Mouse (Mus musculus) left cerebral cortex, adult 11 months (tissue): ENCODE measurements around the gene Pigx.

Source experiments
- DNase-seq: peaks from one replicate; pipeline ENCODE4 v3.0.0; 2022; ENCODE audit warnings: low spot score

Gene Pigx

GRCm38 (mm10) chr16:32099638-32100150 is at the start of gene Pigx, which contains the start of gene Cep19:
Gene Pigx, minus strand, starts transcription at chr16:32099740.
Gene Cep19, plus strand, starts transcription at chr16:32099800.
- peak; percentile 85 for DNase-seq

DNA sequence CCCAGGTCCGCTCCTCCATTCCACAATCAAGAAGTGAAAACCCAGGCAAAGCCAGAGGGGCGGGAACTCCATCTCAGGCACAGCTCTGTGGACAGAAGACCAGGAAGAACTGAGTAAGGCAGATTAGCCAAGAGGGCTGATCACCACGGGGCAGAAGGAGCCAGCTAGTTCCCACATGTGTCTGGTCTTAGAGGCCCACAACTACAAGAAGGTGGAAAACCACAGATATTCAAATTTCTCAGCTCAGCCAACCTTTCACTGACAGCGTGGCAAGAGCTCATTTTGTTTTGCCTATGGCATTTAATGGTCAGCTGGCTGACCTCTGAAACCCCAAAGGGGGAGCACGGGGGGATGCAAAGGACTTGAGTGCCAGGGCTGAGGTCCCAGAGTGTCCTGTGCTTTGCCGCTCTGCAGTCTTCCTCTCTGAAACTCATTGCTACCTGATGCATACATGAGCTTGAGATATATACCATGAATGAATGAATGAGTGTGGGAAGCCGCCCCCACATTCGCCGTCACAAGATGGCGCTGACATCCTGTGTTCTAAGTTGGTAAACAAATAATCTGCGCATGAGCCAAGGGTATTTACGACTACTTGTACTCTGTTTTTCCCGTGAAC is 48.2 kb upstream of the Pigx start:
- DNase-seq, result no peak

GRCm38 (mm10) chr16:32144592-32144991 is 45.1 kb upstream of the Pigx start:
- DNase-seq, result no peak

GRCm38 (mm10) chr16:32143766-32144165 is 44.2 kb upstream of the Pigx start:
- DNase-seq, result no peak

DNA sequence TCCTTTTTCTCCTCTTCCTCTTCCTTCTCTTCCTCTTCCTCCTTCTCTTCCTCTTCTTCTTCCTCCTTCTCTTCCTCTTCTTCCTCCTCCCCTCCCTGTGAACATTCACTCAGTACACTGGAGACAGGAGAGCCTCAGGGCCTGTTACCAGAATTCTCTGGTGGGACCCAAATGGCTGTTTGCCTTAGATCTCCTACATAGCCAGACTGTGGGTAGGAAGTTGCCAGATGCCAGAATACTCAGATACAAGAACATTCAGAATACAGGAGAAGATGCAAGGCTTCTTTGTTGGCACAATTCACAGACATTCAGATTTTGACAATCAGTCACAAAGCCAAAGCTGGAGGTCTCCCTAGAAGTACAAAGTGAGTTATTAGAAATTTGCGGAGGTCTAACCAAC is 39.4 kb upstream of the Pigx start:
- no peak for DNase-seq

- DNase-seq, result no peak
These were observed 36.4 kb upstream of the Pigx start for GRCm38 (mm10) chr16:32135842-32136357.

- DNase-seq, result no peak
These were observed 33.6 kb upstream of the Pigx start for GRCm38 (mm10) chr16:32133148-32133547.

DNA sequence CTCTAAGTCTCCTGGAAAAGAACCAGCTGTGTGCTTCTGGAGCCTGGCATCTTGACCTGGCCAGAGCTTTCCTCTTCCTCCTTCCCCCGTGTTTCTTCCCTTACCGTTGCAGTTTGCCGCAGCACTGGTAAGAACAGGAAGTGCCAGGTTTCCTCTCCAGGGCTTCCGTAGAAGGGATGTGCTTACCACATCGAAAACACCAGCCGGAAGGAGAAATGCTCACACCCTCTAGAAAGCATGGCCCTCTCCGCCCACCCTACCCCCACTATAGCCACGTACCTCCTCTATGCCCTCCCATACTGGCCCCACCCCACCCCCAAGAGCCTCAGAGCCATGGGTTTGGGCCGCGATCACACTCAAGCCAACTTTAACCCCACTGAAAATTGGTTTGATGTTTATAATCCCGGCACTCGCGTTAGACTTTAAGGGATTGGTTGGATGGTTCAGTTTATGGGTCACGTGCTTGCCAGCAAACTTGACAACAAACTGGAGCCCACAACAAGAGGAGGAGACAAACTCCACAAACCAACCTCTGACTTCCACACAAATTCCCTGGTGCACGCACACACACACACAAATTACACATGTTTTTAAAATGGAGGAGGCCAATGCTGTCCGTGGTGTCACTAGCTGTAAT is 30.8 kb upstream of the Pigx start:
- no peak for DNase-seq

DNA sequence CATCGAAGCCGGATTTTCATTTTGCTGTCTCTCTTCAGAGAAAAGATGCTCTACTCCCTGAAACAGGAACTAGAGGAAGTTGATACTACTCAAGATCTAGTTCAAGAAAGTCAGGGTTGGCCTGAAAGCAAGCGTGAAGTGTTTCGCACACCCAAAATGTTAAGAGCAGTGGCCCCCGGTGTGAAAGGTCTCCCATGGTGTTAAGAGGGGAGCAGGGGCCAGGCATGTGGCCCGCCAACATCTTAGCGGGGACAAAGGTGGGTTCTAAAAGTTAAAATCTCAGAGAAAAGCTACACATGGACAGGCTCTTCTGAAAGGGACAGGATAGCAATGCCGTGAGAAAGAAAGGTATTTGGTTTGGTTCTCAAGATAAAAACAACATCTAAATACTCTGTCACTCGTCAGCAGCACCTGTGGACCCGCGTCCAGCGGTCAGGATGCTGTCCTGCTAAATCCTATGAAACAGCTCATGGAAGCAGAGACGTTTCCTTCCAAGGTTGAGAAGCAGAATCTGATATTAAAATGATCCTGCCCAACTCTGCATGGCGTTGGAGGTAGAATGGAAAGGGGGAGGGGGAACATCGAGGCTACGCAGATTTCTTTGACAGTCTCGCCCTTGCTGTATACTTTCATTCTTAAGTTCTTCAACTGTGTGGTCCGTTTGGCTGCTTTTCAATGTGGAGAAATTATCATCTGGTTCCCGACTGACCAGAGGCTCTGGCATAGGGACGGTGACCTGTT is 30.1 kb upstream of the Pigx start:
- no peak for DNase-seq

GRCm38 (mm10) chr16:32127046-32127445 is 27.5 kb upstream of the Pigx start:
- no peak for DNase-seq

GRCm38 (mm10) chr16:32125364-32125763 is 25.8 kb upstream of the Pigx start:
- DNase-seq, result no peak

DNA sequence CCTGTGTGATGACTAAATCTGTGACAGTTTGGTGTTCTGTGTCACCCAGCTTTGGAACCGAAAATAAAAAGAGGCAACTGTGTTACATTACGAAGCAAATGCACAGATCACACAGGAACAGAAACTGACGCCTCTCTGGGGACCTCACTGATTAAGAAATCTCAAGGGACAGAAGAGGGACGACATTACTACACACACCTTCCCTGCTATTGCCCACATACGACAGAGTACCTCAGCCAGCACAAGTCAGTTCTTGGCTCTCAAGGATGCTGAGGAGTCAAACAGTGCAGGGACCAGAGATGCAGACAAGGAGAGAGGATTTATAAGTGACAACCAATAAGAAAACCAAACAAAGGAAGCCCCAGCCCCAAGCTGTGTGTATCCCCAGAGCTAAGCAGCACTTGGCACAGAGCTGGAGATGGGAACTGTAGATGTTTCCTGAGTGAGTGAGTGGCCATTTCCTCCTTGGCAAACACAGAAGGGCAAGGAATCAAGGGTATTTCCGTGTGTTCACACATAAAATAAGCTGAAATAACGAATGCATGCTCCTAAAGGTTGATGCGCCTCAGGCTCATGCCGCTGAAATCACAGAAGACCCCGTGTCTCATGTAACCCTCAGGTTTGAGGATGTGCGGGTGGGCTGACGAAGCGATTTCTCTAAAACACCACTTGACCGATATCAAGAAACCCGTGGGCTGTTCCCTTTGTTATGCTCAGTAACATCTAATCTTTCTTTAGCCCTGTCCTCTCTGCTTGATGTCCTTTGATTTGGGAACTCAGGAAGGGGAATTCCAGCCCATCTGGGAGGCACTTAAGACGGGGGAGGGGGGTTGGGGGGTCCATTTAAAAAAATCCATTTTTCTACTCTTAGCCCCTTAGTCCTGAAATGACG is 25.1 kb upstream of the Pigx start:
- DNase-seq, result no peak

GRCm38 (mm10) chr16:32124020-32124419 is 24.5 kb upstream of the Pigx start:
- DNase-seq, result no peak

GRCm38 (mm10) chr16:32120454-32120853 is 20.9 kb upstream of the Pigx start:
- no peak for DNase-seq

DNA sequence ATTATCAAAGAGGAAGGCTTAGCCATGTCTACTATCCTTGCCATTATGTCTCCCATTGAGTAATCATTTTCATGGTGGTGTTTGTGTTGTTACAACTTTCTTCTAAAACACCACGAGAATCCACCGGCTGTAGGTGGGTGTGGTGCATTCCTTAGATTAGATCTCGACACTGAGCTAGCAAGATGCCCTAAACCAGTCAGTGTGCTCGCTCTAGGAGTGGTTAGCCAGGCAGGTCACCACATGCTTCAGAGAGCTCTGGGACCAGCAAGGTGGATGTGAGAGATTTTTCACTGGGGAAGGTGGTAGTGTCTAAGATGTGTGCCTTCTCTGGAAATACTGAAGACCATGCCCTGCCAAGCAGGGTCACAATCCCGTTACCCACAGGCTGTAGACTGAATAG is 16.6 kb upstream of the Pigx start:
- DNase-seq, result no peak

DNA sequence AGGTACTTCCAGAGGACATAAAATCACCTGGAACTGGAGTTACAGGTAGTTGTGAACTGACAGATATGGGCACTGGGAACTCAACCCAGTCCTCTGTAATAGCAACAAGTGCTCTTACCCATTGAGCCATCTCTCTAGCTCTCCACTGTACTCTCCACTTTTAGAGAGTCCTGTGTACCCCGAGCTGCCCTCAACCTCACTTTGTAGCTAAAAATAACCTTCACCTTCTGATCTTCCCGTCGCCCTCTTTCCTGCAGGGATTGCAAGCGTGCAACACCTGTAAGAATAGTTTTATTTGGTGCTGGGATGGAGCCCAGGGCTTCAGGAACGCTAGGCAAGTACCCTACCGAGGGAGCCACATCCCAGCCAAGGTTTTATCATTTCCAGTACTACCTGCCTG is 16.2 kb upstream of the Pigx start:
- no peak for DNase-seq

DNA sequence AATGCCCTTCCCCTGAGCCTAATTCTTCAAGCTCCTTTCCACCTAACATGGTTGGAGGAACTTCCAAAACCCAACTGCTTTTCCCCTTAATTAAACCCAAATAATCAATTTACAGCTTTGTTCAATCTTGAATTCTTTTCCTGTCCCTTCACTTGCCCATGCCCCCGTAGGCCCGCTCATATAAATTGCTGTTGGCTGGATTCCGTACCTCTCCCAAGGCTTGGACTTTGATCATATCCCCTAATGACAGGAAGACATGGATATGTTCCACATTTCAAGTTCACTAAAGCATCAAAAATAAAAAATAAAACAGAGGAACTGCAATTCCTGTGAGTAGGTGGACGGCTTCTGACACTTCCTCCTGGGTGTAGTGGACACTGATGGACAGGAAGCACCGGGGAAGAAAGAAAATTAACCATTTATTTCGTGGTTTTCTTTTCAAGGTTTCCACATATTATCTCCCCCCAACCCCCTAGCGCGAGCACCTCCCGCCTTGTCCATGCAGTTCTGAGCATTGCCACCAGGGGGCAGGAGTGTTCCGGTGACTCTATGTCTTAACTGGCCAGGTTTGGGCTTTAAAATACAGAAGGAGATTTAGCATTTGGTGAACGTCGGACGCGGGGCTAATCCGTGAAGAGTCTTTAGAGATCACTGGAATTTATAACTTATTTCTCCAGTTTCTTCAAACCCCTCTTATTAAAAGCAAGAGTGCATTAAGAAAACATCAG is 15.6 kb upstream of the Pigx start:
- DNase-seq, result peak; percentile 54

- DNase-seq, result no peak
These were observed 14.9 kb upstream of the Pigx start for GRCm38 (mm10) chr16:32114406-32114805.

DNA sequence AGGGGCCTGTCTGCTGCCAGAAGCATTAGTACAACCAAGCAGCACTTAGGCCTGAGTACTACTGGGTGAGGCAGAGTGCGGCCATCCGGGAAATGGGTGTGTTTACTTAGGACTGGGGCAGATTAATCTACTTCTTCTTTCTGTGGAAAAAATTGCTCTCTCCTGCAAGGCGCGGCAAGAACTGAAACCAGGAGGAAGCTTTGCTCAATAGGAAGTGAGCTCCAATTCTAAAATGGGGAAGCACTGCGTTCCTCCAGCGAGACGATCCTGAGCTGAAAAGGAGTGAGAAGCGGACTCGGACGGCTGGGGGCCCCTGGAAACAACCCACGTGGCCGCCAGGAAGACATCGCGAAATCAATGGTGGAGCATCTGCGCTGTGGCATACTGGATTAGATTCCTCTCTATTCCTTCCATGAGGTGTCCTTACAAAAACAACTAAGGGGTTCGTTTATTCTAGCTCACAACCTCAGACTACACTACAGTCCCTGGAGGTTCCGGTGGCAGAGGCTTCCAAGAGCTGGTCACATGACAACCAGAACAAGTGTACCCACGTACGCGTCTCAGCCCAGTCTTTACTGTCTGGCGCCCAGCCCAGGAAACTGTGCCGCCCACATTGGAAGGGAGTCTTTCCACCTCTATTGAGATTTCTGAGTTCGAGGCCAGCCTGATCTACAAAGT is 14.1 kb upstream of the Pigx start:
- DNase-seq, result no peak

DNA sequence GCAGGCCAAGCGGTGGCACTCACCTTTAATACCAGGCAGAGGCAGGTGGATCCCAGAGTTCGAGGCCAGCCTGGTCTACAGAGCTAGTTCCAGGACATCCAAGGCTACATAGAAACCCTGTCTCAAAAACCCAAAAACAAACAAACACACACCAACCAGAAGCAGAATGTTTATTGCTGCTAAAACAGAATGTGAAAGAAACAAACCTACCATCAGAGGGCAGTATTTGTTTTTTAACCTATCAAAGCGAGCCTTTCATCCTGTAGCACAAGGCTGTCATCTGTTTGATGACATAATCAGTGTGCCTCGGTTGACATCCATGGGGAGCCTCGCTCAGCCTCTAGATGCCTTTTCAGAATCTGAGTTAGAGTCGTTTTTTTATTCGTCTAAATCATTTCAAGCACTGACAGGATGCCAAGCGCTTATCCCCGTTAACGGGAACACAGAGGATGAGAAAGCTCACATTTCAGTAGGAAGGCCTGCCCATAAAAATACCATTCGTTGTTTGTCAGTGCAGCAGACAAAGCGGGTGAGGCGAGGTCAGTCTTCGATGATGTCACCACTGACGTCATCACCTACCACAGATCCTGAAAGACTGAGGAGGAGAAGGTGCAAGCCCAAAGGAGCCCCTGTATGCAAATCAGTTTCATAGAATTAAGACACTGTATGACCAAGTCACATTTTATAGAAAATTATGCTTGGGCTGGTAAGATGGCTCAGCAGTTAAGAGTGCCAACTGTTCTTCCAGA is 11.6 kb upstream of the Pigx start:
- no peak for DNase-seq
